Mouse (Mus musculus): ENCODE data around the gene Zfp764.

DNA sequence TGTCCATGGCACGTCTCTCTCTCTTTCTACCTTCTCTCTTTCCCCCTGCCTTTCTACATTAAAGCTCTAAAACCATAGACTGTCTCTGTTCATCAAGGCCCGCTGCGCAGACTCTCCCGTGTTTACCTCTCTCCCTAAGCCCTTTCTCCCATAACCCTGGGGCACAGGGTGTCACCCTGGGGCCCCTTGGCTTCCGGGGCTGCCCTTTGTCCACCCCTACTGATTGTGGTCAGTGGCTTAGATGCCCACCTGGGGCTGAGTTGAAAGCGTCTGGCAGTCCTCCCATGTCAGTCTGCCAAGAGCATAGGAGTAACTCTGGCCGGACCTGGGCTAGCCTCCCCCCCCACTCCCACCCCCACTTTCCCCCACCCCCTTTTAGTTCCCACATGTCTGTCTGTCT lies 16.3 kb downstream of the Zfp764 start:
- no peak for TF ChIP-seq TAL1 (conservative IDR thresholded peaks at IDR 0.05; ENCODE audit: low read depth, low read length)
- no peak for TF ChIP-seq CTCF (IDR thresholded peaks at IDR 0.05; ENCODE audit: low read depth, low read length)
- TF ChIP-seq POLR2AphosphoS5 (IDR thresholded peaks at IDR 0.05; ENCODE audit: insufficient replicate concordance, low read depth, low read length) = no peak
- no peak for TF ChIP-seq GATA1 (IDR thresholded peaks at IDR 0.05; ENCODE audit: borderline replicate concordance, low read length)

All from G1E (cell line).